Mouse (Mus musculus) left cerebral cortex, postnatal 14 days (tissue): ENCODE measurements around the gene Gm49337. TPM values are rescaled to one million over a fixed set of nuclear protein-coding genes. Genes with fewer than 3 reads are reported as not detected.
A peak's percentile ranks its signal among the peaks of the same experiment; 100 is the strongest.
"Not testable (repeated sequence)": the region's sequence is repeated elsewhere in the genome, so short reads cannot be mapped to it uniquely, and the experiment has no call there.

Experiments
- DNase-seq, 2 experiments: peaks; one replicate each; pipeline ENCODE4 v3.0.0; 2021 to 2022; ENCODE audit warnings: low spot score in 2 of 2, mixed read lengths in 1 of 2
- intact Hi-C: fragments of 180-260 bp; cut with DNase I; formaldehyde crosslinking; loops from one replicate; pipeline ENCODE4 v1.15.1; 2025
- total RNA-seq, 2 experiments: library from RNA; stranded (reverse); gene quantifications; 2 replicates each; pipeline ENCODE4 v1.2.3; 2021

Gene Gm49337
- total RNA-seq, 2 experiments from 2014 or later: 2.0 TPM; not detected in 1

DNA sequence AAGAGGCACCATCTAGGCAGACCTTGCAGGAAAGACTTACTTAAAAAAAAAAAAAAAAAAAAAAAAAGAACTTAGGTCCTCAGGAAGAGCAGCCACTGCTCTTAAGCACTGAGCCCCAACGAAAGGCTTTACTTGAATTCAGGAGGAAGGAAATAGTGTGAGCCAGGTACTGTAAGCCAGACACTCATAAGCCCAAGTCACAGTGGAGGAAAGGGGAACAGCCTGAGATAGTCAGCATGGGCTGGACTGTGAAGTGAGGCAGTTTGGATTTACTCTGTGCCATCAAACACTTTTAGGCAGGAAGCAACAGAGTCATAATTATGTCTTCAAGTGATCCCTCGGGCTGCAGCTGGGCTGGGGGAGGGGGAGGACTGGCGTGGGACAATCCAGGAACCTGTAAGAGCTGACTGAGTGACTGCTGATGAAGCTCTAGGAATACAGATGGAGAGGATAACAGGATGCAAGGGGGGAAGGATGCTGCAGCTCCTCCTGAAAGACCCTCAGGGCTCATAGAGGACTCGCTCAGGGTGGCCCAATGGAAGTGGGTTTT lies 19.2 kb downstream of the Gm49337 start:
- intact Hi-C loops: no loop called here
- no peak for DNase-seq

DNA sequence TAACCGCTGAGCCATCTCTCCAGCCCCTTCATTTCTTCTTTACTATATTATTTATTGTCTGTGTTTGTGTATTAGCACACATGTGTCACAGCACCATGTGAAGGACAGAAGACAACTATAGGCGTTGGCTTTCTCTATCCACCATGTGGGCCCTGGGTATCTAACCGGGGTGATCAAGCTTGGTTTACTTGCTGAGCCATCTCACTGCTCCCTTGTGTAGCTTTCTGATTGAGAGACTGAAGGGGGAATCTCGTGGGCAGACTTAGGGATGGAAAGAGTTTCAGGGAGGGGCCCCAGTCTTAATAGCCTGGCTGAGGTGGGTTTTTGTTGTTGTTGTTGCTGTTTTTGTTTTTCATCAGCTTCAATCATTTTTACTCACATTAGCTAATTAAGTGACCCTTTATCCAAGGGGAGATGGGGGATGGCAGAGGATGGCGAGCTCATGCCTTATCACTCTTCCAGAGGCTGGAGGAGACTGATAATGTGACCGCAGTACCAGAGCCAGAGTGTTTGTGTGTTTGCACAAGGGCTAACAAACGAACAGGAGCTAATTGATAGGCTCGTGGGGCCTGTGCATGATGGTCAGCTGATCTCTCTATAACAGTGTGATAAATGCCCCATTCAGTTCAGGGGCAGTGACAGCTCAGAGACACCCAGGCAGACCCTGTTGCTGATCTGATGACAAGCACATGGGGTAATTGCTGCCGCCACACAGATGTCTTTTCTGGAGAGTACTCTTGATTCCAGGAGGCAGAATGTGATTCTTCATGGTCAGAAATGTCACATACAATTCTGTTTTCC lies 20.6 kb downstream of the Gm49337 start:
- no peak for DNase-seq

DNA sequence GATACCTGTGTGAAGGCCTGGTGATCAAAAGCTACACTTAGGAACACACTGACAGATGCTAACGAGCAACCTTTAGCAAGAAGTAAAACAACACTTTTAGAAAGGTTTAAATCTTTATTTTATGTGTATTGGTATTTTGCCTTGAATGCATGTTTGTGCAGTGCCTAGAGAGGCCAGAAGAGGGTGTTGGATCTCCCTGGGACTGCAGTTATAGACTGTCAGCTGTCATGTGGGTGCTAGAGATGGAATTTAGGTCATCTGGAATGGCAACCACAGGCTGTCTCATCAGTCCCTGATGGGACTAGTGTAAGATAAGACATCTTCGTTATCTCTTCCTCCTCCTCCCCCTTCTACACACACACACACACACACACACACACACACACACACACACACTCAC lies 25.2 kb downstream of the Gm49337 start:
- DNase-seq: no peak
- intact Hi-C loops: no loop called here

More for the DNA sequence above, 20.6 kb downstream of the Gm49337 start:
- intact Hi-C loops: no loop called here

DNA sequence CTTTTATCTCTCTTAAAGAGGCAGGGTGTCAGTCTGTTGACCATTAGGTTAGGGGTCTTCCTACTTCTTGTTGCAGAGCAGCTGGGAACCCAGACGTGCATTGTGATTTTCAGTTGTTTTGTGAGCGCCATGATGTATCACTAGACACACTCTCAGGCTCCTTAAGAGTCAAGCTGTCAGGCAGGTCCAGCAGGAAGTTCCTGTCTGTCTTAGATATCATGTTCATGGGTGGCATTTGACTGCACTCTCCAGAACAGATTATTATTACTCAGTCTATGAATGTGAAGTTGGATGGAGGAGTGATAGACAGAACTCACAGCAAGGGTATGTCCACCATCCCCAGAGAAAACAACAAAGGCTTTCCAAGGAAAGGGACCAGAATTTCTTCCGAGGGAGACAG lies 31.2 kb downstream of the Gm49337 start:
- intact Hi-C loops: no loop called here

DNA sequence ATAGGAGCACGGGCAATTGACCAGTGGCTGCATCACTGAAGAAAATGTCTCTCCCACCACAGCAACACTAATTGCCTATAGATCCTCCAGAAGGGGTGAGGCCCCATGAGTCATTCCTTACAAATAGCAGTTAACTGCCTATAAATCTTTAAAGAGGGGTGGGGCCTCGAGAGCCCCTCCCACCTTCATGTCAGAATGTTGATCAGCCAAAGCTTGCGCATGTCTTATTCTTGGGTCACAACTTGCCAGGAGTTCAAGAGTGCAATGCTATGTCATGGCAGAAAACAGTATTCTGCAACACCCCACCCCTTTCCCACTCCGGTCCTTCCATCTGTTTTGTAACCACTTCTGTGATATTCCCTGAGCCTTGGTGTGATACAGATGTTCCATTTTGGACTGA lies 33.3 kb downstream of the Gm49337 start:
- DNase-seq: no peak
- intact Hi-C loops: no loop called here

More for the DNA sequence above, 31.2 kb downstream of the Gm49337 start:
- no peak for DNase-seq

DNA sequence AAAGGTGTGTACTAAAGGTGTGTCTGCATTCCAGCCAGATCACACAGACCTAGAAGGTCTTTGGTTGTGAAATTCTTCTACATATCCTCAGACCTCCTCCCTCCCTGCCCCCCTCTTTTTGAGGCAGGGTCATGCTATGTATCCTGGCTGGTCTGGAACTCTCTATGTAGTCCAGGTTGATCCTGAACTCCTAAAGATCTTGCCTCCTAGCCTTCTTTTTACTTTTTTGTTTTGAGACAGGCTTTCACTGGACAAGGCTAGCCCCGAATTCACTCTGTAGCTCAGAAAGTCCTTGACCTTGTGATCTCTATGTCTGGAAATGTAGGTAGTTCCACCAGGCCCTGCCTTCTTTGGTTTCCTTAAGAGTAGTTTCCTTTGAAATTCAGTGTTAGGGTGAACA lies 35.7 kb downstream of the Gm49337 start:
- DNase-seq: no peak
- intact Hi-C loops: no loop called here

DNA sequence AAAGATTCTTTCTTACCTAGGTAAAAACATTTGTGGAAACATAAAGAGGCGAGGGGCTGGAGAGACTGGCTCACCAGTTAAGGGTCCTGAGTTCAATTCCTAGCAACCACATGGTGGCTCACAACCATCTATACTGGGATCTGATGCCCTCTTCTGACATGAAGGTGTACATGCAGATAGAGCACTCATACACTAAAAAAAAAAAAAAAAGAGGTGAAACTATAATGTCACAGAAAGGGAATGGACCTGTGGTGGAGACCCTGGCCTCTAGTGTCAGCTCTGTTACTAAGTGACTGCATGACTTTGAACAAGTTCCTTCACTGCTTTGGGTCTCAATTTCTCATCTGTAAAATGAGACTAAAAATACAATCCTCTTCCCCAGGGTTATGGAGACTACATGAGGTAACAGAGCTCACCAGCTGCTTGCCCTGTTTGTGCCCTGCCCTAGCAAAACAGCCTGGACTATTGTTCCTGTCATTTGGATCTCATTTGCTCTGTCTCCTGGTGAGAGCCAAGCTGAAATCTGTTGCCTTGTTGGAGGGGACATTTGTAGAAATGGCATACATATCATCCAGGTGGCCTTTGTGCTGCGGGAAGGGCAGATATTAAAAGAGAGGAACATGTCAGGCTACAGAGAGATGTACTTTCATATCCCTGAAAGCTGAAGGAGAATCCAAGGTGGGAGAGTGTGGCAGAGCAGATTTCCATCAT lies 42.9 kb downstream of the Gm49337 start:
- intact Hi-C loops: no loop called here
- DNase-seq: no peak

DNA sequence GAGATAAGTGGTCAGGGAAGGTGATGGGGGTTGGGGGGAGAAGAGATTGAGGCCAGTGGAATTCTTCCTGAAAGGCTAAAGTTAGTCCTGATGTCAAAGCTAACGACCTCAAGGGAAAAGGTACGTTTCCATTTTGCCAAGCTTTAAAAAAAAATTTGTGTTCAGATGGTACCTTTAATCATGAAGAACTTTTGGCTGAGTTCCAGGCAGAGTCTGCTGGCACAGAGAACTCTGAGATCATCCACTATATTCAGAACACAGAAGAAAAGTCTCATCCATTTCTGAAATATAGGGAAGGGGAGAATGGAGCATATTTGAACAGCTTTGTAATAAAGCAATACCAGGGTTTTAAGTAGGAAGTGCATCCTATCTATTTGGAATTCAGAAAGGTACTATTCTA lies 43.9 kb downstream of the Gm49337 start:
- intact Hi-C loops: no loop called here
- peak; percentile 41 to 72 for DNase-seq

DNA sequence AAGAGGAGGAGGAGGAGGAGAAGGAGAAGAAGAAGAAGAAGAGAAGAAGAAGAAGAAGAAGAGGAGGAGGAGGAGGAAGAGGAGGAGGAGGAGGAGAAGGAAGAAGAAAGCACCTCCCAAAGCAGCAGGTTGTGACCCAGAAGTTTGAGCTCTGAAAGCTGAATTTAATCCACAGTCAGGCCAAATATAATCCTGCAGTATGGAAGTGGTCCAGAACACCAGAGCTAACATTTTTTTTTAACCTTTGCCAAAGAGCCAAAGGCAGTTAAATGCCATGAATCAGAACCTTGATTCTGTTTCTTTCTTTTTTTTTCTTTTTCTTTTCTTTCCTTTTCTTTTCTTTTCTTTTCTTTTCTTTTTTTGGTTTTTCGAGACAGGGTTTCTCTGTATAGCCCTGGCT lies 44.5 kb downstream of the Gm49337 start:
- DNase-seq, intact Hi-C loops: not testable (repeated sequence)

DNA sequence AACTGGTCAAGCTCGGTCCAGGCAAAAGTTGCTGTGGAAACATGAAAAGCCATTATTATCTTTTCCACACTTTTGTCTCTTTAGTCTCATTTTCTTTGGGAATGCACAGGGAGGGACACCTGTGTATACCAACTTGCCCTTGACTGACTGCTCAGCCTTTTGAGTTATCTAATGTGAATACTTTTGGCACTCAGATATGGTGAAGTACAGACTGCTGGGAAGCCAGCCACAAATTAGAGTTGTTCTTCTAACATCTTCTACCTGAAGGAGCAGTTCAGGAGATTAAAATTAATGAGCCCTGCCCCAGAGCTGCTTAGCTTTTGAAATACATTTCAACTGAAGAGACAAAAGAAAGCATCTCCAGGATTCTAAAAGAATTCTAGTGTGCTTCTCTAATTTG lies 45.9 kb downstream of the Gm49337 start:
- intact Hi-C loops: no loop called here
- DNase-seq: no peak

DNA sequence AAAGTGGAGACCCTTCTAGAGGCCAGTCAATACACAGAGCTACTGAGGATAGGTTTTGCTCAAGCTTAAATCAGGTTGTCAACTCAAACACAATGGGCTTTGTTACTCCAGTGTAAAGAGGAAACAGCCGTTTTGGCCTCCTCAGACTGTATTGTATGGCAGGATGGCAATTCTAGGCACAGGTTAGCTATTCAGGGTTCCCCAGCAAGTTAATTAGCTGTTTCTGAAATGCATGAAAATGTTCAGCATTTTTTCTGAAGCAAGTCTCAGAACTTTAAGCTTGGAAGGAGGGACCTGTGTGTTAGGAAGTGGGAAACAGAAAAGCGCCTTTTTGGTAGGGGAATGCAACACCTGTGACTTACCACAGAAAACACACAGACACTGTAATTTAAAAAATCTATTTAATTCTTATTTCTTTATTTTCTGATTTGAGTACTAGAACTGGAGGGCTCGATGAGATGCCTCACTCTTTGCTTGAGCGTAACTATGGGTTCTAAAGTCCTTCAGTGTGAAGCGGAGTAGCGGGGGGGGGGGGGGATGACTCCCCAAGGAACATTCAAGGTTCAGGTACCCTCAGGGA lies 47.0 kb downstream of the Gm49337 start:
- no peak for DNase-seq
- intact Hi-C loops: loop anchor here (5.0 to 10.0 kb wide), 2 partner anchors 43 to 185 kb away; no protein-coding TSS in a partner anchor

DNA sequence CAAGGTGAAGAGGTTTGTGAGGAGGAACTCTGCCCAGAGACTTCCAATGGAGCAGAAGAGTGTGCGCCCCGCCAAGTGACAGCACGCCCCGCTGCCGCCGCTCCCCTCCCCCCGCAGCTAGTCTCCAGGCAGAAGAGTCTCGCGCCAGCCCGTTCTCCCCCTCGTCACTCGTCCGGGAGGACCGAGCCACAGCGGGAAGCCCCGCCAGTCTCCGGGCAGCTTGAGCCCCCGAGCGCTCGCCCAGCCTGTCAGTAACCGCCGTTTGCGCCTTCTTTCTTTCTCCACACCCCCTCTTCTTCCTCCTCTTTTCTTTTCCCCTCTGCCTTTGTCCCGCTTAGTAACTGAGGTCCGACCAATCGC lies 47.6 kb downstream of the Gm49337 start:
- DNase-seq: no peak
- intact Hi-C loops: loop anchor here (5.0 to 10.0 kb wide), 2 partner anchors 43 to 184 kb away; no protein-coding TSS in a partner anchor

DNA sequence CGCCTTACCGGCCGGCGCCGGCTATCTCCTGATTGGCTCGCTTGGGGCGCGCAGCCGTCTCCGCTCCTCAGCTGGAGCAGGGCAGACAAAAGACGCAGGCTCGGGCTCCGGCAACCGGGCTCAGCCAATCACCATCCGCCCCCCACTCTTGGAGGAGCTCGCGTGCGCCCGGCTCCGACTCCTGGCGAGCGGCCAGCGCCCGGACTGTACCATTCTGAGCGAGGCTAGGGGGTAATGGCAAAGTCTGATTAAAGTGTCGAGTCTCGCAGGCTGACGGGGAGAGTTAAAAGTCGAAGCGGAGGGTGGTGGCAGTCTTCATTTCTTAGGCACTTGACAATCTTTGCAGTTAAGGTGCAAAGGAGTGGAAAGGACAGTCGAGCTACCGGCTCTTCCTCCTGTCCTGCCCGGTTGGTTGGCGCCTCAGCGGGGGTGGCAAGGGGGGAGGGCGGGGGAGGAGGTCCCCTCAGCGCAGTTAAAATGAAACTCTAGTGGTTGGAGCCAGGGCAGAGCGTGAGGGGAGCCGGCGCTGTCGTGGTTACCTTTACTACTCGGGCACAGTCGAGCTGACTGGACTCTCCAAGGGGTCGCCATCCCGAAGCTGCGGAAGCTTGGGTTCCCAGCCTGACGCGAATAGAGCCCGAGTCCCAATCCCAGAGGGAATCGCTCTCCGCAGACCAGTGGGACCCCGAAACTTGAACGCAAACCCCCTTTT lies 48.1 kb downstream of the Gm49337 start, which contains the start of gene Pik3r3:
Gene Pik3r3, plus strand, starts transcription at position 479 of the 712 bp plus-strand sequence.
- intact Hi-C loops: loop anchor here (5.0 to 10.0 kb wide), 2 partner anchors 44 to 184 kb away; no protein-coding TSS in a partner anchor
- DNase-seq: peak; percentile 99

DNA sequence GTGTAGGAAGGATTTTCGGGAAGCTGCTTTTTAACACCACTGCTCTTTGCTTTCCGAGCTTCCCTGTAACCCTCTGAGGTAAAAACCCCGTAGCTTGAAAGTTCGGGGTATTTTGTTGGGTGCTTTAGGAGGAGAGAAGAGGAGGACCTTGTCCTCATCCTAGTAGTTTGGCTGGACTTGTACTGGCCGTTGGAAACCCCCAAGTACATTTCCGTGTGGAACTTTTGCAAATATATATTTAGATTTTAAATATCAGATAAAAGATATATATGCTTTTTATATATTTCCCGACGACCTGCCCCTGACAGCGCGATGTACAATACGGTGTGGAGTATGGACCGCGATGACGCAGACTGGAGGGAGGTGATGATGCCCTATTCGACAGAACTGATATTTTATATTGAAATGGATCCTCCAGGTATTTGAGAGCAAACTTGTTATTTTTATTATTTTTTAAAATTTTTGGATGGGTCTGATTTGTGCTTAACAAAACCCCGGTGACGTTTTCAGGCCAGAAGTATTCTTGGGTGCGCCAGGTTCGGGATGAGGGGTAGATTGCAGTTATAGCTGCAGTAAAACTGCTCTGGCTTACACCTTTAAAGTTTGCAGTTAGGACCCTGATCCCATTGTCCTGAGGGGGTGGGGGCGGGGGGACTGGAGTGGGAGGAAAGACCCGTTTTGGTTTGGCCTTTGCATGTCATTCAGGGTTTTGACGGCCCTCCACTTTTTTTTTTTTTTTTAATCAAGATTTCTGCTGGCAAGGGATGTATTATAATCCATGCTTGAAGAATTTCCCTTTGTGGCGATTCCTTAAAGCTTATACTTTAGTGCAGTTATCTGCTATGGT lies 49.0 kb downstream of the Gm49337 start:
- intact Hi-C loops: loop anchor here (5.0 to 10.0 kb wide), 2 partner anchors 45 to 183 kb away; no protein-coding TSS in a partner anchor
- DNase-seq: peak in 1 of 2 experiments; percentile 8

DNA sequence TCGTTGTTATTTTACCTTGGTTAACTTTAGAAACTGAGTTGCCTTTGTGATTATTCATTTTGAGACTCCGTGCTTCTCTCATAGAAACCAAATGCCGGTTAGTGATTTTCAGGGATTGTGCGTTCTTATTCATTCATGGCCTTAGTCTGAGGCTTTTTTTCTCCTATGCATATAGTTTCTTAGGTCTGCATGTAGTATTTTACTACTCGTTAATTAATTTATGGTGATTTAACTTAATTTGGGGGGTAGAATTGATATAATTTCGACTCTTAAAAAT lies 49.6 kb downstream of the Gm49337 start:
- DNase-seq: no peak
- intact Hi-C loops: loop anchor here (5.0 to 10.0 kb wide), 2 partner anchors 45 to 182 kb away; no protein-coding TSS in a partner anchor

DNA sequence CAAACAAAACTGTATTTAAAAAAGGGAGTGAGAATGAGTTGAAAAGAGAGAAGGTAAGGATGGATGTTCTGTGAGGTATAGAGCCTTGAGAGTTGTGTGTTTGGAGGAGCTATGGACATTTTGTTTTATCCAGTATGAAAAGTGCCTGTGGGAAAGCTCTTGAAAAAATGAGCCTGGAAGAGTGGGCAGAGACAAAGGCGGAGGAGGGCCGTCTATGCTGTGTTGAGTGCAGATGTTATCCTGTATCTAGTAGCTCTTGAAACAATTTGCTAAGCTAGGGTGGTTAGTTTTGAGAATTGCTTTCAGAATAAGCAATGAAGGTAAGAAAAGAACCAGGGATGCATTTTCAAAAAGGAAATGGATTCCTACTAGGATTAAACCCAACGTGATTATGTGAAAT lies 70.2 kb downstream of the Gm49337 start:
- intact Hi-C loops: no loop called here

DNA sequence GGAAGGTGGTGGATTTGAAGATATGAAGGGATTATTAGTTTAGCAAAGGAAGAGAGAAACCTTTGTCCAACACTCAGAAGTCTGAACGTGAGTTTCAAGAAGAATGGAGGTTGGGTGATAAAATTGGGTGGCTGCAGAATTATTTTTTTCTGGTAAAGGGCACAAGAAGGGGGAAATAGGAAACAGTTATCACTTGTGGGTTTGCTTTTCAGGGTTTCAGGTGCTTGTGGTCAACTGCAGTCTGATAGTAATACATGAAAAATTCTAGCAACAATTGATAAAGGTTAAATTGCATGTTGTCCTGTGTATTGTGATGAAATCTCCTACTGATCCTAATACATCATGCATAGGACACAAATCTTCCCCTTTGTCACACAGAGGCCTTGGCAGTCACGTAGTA lies 71.1 kb downstream of the Gm49337 start:
- no peak for DNase-seq
- intact Hi-C loops: no loop called here

More for the DNA sequence above, 70.2 kb downstream of the Gm49337 start:
- no peak for DNase-seq

DNA sequence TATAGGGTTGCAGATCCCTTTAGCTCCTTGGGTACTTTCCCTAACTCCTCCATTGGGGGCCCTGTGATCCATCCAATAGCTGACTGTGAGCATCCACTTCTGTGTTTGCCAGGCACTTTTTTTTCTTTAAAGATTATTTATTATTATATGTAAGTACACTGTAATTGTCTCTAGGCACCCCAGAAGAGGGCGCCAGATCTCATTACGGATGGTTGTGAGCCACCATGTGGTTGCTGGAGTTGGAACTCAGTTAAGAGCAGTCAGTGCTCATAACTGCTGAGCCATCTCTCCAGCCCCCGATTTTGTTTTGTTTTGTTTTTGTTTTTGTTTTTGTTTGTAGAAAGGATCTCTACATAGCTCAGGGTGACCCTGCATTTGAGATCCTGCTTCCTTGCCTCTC lies 72.7 kb downstream of the Gm49337 start:
- DNase-seq: peak in 1 of 2 experiments; percentile 9
- intact Hi-C loops: not testable (repeated sequence)

DNA sequence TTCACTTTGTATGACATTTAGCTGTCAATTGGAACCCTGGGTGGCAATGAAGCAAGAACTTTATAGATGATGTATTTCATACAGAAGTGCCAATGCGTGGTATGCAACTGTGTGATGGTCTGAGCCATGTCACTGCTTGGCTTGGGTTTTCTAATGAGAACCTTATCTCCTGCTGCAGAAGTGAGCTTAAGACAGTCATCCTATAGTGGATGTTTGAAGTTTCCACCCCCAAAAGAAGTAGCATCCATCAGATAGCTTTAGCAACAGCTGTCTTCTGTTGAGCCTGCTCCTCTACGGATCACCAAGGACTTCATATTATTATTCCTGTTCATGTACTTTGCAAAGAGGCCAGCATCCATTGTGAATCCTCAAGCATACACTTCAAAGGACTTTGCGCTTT lies 76.8 kb downstream of the Gm49337 start:
- no peak for DNase-seq
- intact Hi-C loops: no loop called here
